Mouse (Mus musculus) CD4-positive, CD25-positive, alpha-beta regulatory T cell, adult 2 months (primary cell): ENCODE measurements around the gene Ascl1.

ENCODE experiments used
- DNase-seq: peaks from one replicate; pipeline ENCODE4 v3.0.0-alpha.2; 2012; ENCODE audit warnings: low read depth, low spot score

The Ascl1 gene

GRCm38 (mm10) chr10:87485721-87486620, 7.5 kb downstream of the Ascl1 start:
- no peak for DNase-seq

GRCm38 (mm10) chr10:87484831-87485720, 8.4 kb downstream of the Ascl1 start:
- no peak for DNase-seq

DNA sequence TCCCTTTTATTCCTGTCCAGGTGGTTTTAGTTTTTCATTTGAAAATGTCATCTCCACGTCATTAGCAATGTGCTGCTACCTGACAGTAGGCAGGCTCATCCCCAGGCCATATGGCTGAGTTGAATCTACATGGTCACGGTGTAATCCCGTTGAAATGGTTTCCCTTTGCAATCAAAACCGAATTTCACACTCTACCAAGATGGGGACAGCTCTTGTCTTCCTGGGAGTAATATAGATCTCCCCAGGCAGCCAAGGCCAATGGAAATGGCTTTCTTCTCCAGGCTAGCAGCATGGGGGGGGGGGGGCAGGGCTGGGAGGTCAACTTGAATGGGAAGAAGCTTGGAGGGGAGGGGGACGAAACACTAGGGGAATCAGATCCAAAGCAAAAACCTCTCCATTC, 15.6 kb downstream of the Ascl1 start:
- DNase-seq, result no peak

DNA sequence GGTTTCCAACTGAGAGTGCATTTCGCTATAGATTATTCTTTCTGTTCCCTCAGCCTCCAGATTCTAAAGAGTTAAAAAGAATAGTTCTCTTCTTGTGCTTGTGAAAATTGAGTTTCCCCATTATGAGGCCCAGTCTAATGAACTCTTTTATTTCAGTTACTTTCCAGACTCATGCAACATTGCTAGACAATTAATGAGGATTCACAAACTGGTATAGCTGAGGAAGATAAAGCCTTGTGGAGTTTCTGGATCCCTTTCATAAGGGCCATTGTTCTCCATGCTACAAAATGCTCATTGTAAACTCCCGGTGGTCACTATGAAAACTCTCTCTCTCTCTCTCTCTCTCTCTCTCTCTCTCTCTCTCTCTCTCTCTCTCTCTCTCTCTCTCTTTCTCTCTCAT, 18.5 kb downstream of the Ascl1 start:
- no peak for DNase-seq

DNA sequence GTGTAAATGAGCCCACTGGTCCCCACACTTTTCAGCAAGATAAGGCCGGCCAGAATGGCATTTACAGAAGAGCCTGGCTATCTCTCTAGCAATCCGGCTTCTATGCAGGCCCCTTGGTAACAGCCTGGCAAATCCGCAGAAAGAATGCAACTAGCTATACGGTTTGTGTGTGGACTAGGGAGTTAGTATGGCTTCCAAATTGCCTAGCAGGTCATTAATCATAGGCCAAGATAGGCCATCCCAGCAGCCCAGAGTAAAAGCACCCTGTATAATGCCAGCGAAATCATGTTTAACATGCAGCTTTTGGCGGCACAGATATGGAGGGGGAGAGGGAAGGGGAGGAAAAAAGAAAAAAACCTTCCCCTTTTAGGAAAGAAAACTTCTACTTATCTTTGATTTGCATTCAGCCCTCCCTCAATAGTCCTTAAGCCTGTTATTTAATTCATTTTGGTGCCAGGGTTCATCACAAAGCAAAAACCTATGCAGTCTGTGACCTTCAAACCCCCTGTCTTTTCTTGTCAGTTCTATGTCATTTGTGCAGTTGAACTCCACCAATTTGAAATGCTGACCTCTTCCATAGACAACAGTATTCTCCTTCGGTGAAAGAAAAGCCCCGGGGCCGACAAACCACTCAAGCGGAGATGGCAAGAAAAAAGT, 19.9 kb downstream of the Ascl1 start:
- DNase-seq, result no peak

- no peak for DNase-seq
Measured at GRCm38 (mm10) chr10:87450777-87451176, 42.7 kb downstream of the Ascl1 start.

GRCm38 (mm10) chr10:87449368-87449767, 44.1 kb downstream of the Ascl1 start:
- DNase-seq, result no peak

DNA sequence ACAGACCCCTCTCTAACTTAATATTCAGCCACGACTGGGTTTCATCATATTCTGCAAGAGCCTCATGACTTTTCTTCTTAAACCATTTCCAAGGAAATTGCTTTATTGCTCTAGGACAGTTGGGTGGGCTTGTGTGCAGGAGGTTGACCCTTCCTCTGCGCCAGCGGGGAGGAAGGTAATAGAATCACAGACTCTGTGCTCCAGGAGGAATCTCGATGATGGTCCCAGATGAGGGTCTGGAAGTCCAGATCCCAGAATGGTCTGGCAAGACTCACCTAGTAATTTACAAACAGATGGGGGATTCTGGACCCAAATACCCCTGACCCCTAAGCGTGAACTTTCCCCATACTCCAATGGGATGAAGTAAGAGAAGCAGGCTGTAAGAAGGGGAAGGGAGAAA, 45.2 kb downstream of the Ascl1 start:
- no peak for DNase-seq

- DNase-seq, result no peak
Measured at GRCm38 (mm10) chr10:87447754-87448095, 45.7 kb downstream of the Ascl1 start.

DNA sequence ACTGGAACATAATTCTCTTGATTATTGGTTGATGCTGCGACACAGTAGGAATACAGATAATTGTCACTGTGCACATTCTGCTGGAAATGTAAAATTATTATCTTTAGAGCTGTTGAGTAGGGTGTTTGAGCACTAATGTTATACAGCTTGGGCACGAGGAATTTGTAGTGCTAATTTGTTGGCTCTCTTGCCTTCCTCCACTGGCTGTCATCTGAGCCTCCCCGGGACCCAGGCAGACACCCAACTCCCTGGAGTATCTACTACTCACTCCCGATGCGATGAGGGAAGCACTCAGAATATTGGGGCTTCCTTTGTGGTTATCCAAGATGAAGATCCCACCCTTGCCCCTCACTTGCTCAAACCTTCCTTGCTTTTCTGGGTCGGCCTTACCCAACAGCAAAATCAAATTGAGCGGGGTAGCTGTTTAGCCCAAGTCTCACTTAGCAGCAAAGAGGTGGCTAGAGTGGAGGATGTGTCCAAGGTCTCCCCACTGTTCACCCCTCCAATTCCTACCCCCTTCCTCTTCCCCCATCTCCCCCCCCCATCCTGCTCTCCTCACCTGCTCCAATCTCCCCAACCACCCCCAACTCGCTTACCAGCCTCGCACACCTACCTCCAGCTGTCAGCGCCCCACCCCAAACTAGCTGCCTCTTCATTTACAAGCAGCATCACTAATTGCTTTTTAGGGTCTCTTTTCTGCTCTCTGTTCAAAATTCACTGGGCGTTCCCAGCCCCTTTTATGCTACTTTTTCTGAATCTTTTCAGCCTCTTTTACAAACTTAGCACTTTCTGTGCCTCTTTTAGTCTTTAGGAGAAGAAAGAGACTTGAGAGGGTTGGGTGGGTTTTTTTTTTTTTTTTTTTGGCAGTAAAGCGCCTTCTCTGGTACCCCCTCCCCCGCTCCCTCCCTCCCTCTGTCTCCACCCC, 46.4 kb downstream of the Ascl1 start:
- DNase-seq, result no peak

DNA sequence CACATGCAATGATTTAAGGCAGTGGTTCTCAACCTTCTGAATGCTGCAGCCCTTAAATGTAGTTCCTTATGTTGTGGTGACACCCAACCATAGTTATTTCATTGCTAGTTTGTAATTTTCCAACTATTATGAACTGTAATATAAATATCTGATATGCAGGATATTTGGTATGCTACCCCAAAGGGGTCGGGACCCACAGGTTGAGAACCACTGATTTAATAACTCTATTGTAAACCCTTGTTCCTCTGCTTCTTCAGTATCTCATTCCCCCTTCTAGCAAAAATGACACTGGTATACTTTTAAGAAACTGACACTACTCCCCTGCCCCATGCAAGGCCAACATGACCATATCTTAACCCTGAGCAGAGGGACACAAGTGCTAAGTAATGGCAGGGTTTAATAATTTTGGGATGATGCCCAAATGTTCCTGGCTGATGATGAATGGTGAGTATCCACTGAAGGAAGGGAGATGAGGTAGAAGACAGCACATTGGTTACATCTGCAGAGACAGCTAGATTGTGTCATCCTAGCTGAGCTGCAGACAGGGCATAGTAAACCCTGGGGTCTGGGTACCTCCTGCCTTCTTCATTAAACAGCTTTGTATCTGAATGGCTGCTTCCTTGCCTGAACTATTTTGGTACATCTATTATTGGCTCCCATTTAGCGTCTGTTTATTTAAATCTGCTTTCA, 47.2 kb downstream of the Ascl1 start:
- DNase-seq, result no peak
